Mouse (Mus musculus) embryonic facial prominence, embryonic 12.5 days (tissue): Measurements from ENCODE around the gene Fezf2. TPM values are rescaled to one million over a fixed set of nuclear protein-coding genes. Genes with fewer than 3 reads are reported as not detected.

Experiments
- ATAC-seq: fragments of 200-750 bp; cut with Nextera tagmentation; 2 replicates; pipeline ENCODE4 v1.8.0; 2017; ENCODE audit not compliant: insufficient number of reproducible peaks, insufficient read depth, low FRiP score, low TSS enrichment
- H3K27ac ChIP-seq: fragments of 300-500 bp; sonication (generic); 2 replicates; pipeline ENCODE4 v1.5.1; 2016; ENCODE audit warnings: mild to moderate bottlenecking
- H3K27me3 ChIP-seq: fragments of 300-500 bp; sonication (generic); 2 replicates; pipeline ENCODE4 v1.6.1; 2016; ENCODE audit warnings: mild to moderate bottlenecking, moderate library complexity
- H3K36me3 ChIP-seq: fragments of 300-500 bp; sonication (generic); 2 replicates; pipeline ENCODE4 v1.6.1; 2016; ENCODE audit warnings: mild to moderate bottlenecking
- H3K4me1 ChIP-seq: fragments of 300-500 bp; sonication (generic); 2 replicates; pipeline ENCODE4 v1.6.1; 2016
- H3K4me2 ChIP-seq: fragments of 300-500 bp; sonication (generic); replicated peaks from 2 replicates; pipeline ENCODE4 v1.6.1; 2016; ENCODE audit warnings: mild to moderate bottlenecking, moderate library complexity
- H3K4me3 ChIP-seq: fragments of 300-500 bp; sonication (generic); 2 replicates; pipeline ENCODE4 v1.5.1; 2016; ENCODE audit warnings: mild to moderate bottlenecking
- H3K9ac ChIP-seq: fragments of 300-500 bp; sonication (generic); 2 replicates; pipeline ENCODE4 v1.6.1; 2016; ENCODE audit warnings: mild to moderate bottlenecking, moderate library complexity
- H3K9me3 ChIP-seq: fragments of 300-500 bp; sonication (generic); 2 replicates; pipeline ENCODE4 v1.6.1; 2016; ENCODE audit warnings: mild to moderate bottlenecking, moderate library complexity
- WGBS: fragments of 180-500 bp; shearing (Covaris S2); methylation state at CpG from one replicate; pipeline ENCODE4 v1.1.7; 2016; 5-methylcytosine and 5-hydroxymethylcytosine counted together
- polyA plus RNA-seq: library from polyadenylated mRNA; unstranded; fragments of >200 nt; fragmentation: Nextera tagmentation; extraction: Ambion mirVana; gene quantifications from 2 replicates; pipeline ENCODE4 v1.2.1, GENCODE M21; 2016

Gene Fezf2
- polyA plus RNA-seq, result 2.7 and 2.9 TPM in 2 replicates

DNA sequence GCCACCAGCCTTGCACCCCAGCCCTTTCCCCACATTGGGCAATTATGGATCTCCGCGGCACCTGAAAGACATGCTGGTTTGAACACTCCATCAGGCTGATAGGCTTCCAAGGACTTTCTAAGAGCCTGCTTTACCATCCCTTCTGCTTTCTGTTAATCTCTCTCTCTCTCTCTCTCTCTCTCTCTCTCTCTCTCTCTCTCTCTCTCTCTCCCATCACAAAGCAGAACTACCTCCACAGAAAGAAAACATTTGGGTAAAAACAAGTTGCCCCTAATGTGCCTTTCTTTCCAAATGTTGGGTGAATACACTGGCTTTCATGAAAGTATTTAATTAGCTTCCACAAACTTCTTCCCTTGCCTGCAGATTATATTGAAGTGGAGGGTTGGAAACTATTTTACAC lies at the start of gene Fezf2:
Fezf2 (minus strand) TSS at position 101 of the 400 bp plus-strand sequence.
- no peak within 1 kb of the TSS for H3K4me2 ChIP-seq
- H3K36me3 ChIP-seq, result no peaks in the 10 kb centered on the region
- H3K27ac ChIP-seq, result no peak within 1 kb of the TSS
- H3K4me3 ChIP-seq, result no peak within 1 kb of the TSS
- H3K27me3 ChIP-seq, result peaks cover 95% of the 10 kb centered on the region
- no peak for ATAC-seq
- peaks cover 15% of the 10 kb centered on the region for H3K4me1 ChIP-seq
- H3K9me3 ChIP-seq, result no peaks in the 10 kb centered on the region
- H3K9ac ChIP-seq, result no peak within 1 kb of the TSS
- 3% methylated on average over 2 of the region's 2 CpGs for WGBS

GRCm38 (mm10) chr14:12397561-12397960 lies 49.6 kb upstream of the Fezf2 start:
- Histone ChIP-seq H3K27ac (no peak overlapping the region), H3K27me3 (no peaks in the 10 kb centered on the region; the same call in 1 of the 2 replicates), H3K36me3 (no peaks in the 10 kb centered on the region), H3K9ac (no peak overlapping the region), H3K9me3 (no peaks in the 10 kb centered on the region), H3K4me1 (peaks cover 11% of the 10 kb centered on the region; the same call in 1 of the 2 replicates), H3K4me2 (no peak overlapping the region), H3K4me3 (no peak overlapping the region)
- WGBS, result 69% methylated on average over 3 of the region's 3 CpGs
- ATAC-seq, result no peak

GRCm38 (mm10) chr14:12394318-12394717 lies 46.3 kb upstream of the Fezf2 start:
- Histone ChIP-seq H3K27ac (no peak overlapping the region), H3K4me2 (no peak overlapping the region), H3K9ac (no peak overlapping the region), H3K27me3 (peaks cover 5% of the 10 kb centered on the region; the same call in 1 of the 2 replicates), H3K4me3 (no peak overlapping the region), H3K4me1 (peaks cover 18% of the 10 kb centered on the region; the same call in 1 of the 2 replicates), H3K9me3 (no peaks in the 10 kb centered on the region), H3K36me3 (no peaks in the 10 kb centered on the region)
- WGBS, result 55% methylated on average over 2 of the region's 2 CpGs
- ATAC-seq, result no peak

DNA sequence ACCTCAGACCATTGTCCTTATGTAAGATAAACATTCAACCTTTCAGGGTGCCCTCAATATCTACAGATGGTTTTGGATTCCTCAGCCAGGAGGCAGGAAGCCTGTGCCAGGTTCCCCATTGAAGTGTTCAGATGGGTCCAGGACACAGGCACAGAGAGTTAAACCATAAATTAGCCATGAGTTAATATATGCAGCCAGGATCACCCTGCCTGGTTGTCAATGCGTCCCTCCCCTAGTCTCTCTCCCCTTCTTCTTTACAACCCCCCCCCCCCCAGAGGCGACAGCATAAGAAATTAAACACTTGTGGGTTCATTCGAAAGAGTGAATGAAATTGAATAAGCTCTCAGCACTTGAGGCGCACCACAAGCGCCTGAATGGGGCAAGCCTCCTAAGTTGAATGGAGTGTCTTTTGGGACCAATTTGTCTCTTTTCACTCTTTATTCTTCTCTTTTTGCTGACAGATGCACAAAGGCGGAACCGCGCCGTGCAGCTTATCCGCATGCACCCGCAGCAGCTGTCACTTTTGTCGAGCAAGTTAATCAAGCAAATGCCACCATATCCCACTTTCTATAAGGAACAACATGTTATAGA lies 45.4 kb upstream of the Fezf2 start:
- Histone ChIP-seq H3K9me3 (no peaks in the 10 kb centered on the region), H3K27me3 (peaks cover 6% of the 10 kb centered on the region), H3K4me2 (no peak overlapping the region), H3K27ac (no peak overlapping the region), H3K4me1 (peaks cover 23% of the 10 kb centered on the region), H3K4me3 (no peak overlapping the region), H3K9ac (no peak overlapping the region), H3K36me3 (no peaks in the 10 kb centered on the region)
- 33% methylated on average over 12 of the region's 12 CpGs for WGBS
- ATAC-seq, result 0 out of 2 replicates have a peak, but pooled peaks have one; percentile 52

- no peak overlapping the region for H3K4me3 ChIP-seq
- no peak overlapping the region for H3K27ac ChIP-seq
- no peak overlapping the region for H3K9ac ChIP-seq
- peak; percentile 60; the same call in 1 of the 2 replicates for ATAC-seq
- H3K4me2 ChIP-seq, result no peak overlapping the region
- peaks cover 13% of the 10 kb centered on the region; the same call in 1 of the 2 replicates for H3K27me3 ChIP-seq
- H3K4me1 ChIP-seq, result peaks cover 23% of the 10 kb centered on the region
- 61% methylated on average over 7 of the region's 7 CpGs for WGBS
- no peaks in the 10 kb centered on the region for H3K36me3 ChIP-seq
- H3K9me3 ChIP-seq, result no peaks in the 10 kb centered on the region
Measured at GRCm38 (mm10) chr14:12391167-12391566, 43.2 kb upstream of the Fezf2 start.

DNA sequence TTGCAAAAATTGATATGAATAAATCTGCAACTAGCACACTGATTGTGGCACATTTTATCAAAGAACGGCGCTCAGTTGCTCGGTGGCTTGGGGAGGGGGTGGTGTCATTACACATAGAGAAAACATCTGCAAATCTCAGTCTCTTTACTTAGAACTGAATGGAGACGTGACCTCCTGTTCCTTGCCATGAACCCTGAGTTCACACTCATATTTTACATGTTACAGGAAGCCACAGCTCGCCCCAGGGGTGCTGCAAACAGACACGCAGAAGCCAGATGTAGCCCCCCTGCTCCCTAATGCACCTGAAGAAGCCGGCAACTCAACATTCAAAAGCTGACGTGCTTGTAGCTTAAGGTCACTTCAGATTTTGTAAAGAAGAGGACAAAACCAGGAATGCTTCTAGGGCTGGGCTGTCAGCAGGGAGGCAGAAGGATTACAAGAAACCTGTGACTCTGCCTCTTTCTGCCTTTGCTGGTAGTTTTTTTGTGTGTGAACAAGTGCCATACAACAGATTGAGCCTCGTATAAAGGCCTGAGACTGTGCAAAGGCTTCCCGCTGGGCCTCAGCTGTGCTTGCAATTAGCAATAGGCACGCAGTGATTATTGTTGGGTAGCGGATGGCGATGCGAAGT lies 40.9 kb upstream of the Fezf2 start:
- H3K9ac ChIP-seq, result no peak overlapping the region
- no peak for ATAC-seq
- 12% methylated on average over 14 of the region's 14 CpGs for WGBS
- H3K27ac ChIP-seq, result no peak overlapping the region
- no peaks in the 10 kb centered on the region for H3K9me3 ChIP-seq
- no peak overlapping the region for H3K4me3 ChIP-seq
- peaks cover 23% of the 10 kb centered on the region for H3K4me1 ChIP-seq
- peaks cover 13% of the 10 kb centered on the region; the same call in 1 of the 2 replicates for H3K27me3 ChIP-seq
- no peak overlapping the region for H3K4me2 ChIP-seq
- no peaks in the 10 kb centered on the region for H3K36me3 ChIP-seq

- Histone ChIP-seq H3K36me3 (no peaks in the 10 kb centered on the region), H3K4me1 (peaks cover 19% of the 10 kb centered on the region), H3K27me3 (peaks cover 13% of the 10 kb centered on the region; the same call in 1 of the 2 replicates), H3K9ac (no peak overlapping the region), H3K4me3 (no peak overlapping the region), H3K27ac (no peak overlapping the region), H3K4me2 (no peak overlapping the region), H3K9me3 (no peaks in the 10 kb centered on the region)
- 17% methylated on average over 4 of the region's 4 CpGs for WGBS
- ATAC-seq, result no peak
Measured at GRCm38 (mm10) chr14:12388192-12388795, 40.3 kb upstream of the Fezf2 start.

- H3K4me1 ChIP-seq, result peaks cover 8% of the 10 kb centered on the region
- H3K4me3 ChIP-seq, result no peak overlapping the region
- H3K27ac ChIP-seq, result no peak overlapping the region
- ATAC-seq, result no peak
- H3K36me3 ChIP-seq, result no peaks in the 10 kb centered on the region
- no peak overlapping the region for H3K4me2 ChIP-seq
- peaks cover 13% of the 10 kb centered on the region; the same call in 1 of the 2 replicates for H3K27me3 ChIP-seq
- no peaks in the 10 kb centered on the region for H3K9me3 ChIP-seq
- 56% methylated on average over 6 of the region's 6 CpGs for WGBS
- no peak overlapping the region for H3K9ac ChIP-seq
Measured at GRCm38 (mm10) chr14:12387176-12387575, 39.2 kb upstream of the Fezf2 start.

DNA sequence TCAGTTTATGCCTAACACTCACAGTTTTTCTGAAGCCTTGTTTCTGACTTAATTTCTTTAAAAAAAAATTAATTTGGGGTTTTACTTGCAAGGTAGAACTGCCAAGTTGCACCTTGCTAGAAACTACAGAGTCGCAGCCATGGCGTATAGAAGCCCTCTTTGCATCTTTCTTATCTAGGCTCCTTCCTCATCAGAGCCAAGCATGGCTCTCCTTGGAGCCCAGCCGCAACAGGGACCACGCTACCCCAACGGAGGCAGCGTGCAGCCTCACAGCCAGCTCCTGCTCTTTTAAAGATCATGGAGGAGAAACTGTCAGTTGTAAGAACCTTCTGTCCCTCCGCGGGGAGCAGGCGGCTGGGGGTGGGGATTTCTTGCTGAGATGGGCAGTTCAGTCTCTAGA lies 29.9 kb upstream of the Fezf2 start:
- peaks cover 8% of the 10 kb centered on the region; the same call in 1 of the 2 replicates for H3K27me3 ChIP-seq
- no peak for ATAC-seq
- no peaks in the 10 kb centered on the region for H3K9me3 ChIP-seq
- no peak overlapping the region for H3K9ac ChIP-seq
- no peak overlapping the region for H3K4me2 ChIP-seq
- WGBS, result 14% methylated on average over 9 of the region's 9 CpGs
- no peak overlapping the region for H3K27ac ChIP-seq
- no peaks in the 10 kb centered on the region for H3K36me3 ChIP-seq
- no peak overlapping the region for H3K4me3 ChIP-seq
- no peaks in the 10 kb centered on the region for H3K4me1 ChIP-seq

- 90% methylated on average over 2 of the region's 2 CpGs for WGBS
- Histone ChIP-seq H3K4me2 (no peak overlapping the region), H3K4me3 (no peak overlapping the region), H3K27ac (no peak overlapping the region), H3K36me3 (no peaks in the 10 kb centered on the region), H3K9ac (no peak overlapping the region), H3K27me3 (peaks cover 8% of the 10 kb centered on the region; the same call in 1 of the 2 replicates), H3K9me3 (no peaks in the 10 kb centered on the region), H3K4me1 (no peaks in the 10 kb centered on the region)
- ATAC-seq, result no peak
Measured at GRCm38 (mm10) chr14:12377289-12377688, 29.3 kb upstream of the Fezf2 start.

- WGBS, result 60% methylated on average over 2 of the region's 2 CpGs
- peaks cover 8% of the 10 kb centered on the region; the same call in 1 of the 2 replicates for H3K27me3 ChIP-seq
Measured at GRCm38 (mm10) chr14:12375451-12375850, 27.5 kb upstream of the Fezf2 start.

More at GRCm38 (mm10) chr14:12375451-12375850, 27.5 kb upstream of the Fezf2 start:
- Histone ChIP-seq H3K4me1 (no peaks in the 10 kb centered on the region), H3K4me2 (no peak overlapping the region), H3K9ac (no peak overlapping the region), H3K4me3 (no peak overlapping the region), H3K27ac (no peak overlapping the region), H3K36me3 (no peaks in the 10 kb centered on the region), H3K9me3 (no peaks in the 10 kb centered on the region)
- no peak for ATAC-seq
